In the genomic region with DNA sequence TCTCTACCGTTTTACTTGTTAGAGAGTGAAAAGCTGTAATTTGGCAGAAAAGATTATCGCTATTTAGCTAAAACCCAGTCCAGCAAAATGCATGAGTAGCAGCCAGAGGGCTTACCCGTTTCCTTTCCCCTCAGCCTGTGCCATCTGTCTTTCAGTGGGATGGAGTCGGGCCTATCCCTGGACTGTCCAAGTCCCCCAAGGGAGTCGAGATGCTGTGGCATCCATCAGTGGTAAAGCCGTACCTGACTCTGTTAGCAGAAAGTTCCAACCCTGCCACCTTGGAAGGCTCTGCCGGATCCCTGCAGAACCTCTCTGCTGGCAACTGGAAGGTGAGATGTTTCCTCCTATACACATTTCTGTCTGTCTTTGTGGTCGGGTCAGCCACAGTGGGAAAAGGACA, we compare ENCODE assay signal across 15 mouse cellular contexts.
DNase-seq lines count a peak whose midpoint lies in the region; ATAC-seq and TF ChIP-seq lines count a peak whose summit lies in the region.
"Had no signal": no experiment of that assay in that cellular context is flagged by ENCODE, and none has a peak within 500 bp of the region (broad histone marks: within the 10 kb centered on the region; RNA-seq: fewer than 3 reads in every experiment).

No protein-coding gene starts in this region.

- peak; percentile 77 for ATAC-seq in cerebellum, adult (ENCODE audit: insufficient number of reproducible peaks, low FRiP score, low TSS enrichment)
- no peak for ATAC-seq in embryonic facial prominence, embryonic 15.5 days (ENCODE audit: insufficient number of reproducible peaks, low FRiP score, low TSS enrichment, low read depth)
- ATAC-seq in stomach, postnatal 0 days (ENCODE audit: low FRiP score, low TSS enrichment), result no peak
- no peak for ATAC-seq in forebrain, embryonic 12.5 days (ENCODE audit: low FRiP score)
- ATAC-seq: forebrain, embryonic 14.5 days had no signal

- 70% methylated on average over 8 of the region's 8 CpGs for WGBS in embryonic facial prominence, embryonic 15.5 days
- 80% methylated on average over 8 of the region's 8 CpGs for WGBS in stomach, postnatal 0 days
- WGBS in forebrain, embryonic 12.5 days, result 90% methylated on average over 8 of the region's 8 CpGs

- H3K4me1 ChIP-seq in embryonic facial prominence, embryonic 15.5 days, result peaks cover 11% of the 10 kb centered on the region; the same call in 1 of the 2 replicates
- no peaks in the 10 kb centered on the region for H3K4me1 ChIP-seq in stomach, postnatal 0 days (replicated peaks; ENCODE audit: control insufficient read depth, insufficient read depth)
- H3K4me1 ChIP-seq in forebrain, embryonic 12.5 days, result no peaks in the 10 kb centered on the region
- H3K4me1 ChIP-seq: heart, embryonic 15.5 days; midbrain, embryonic 10.5 days; neural tube, embryonic 12.5 days had no signal

- H3K9me3 ChIP-seq in embryonic facial prominence, embryonic 15.5 days (replicated peaks), result no peaks in the 10 kb centered on the region
- H3K9me3 ChIP-seq in stomach, postnatal 0 days (ENCODE audit: control insufficient read depth, low read length), result no peaks in the 10 kb centered on the region
- H3K9me3 ChIP-seq in forebrain, embryonic 12.5 days, result no peaks in the 10 kb centered on the region
- H3K9me3 ChIP-seq: heart, embryonic 15.5 days; midbrain, embryonic 10.5 days; neural tube, embryonic 12.5 days had no signal

- H3K4me3 ChIP-seq in layer of hippocampus, adult 2 months, result no peak overlapping the region
- no peak overlapping the region for H3K4me3 ChIP-seq in embryonic facial prominence, embryonic 15.5 days (replicated peaks)
- no peak overlapping the region for H3K4me3 ChIP-seq in stomach, postnatal 0 days (ENCODE audit: low read depth, low read length)
- H3K4me3 ChIP-seq in forebrain, embryonic 12.5 days (replicated peaks), result no peak overlapping the region
- H3K4me3 ChIP-seq: heart, embryonic 15.5 days; midbrain, embryonic 10.5 days; neural tube, embryonic 12.5 days had no signal

- H3K36me3 ChIP-seq in embryonic facial prominence, embryonic 15.5 days, result peaks cover 26% of the 10 kb centered on the region
- H3K36me3 ChIP-seq in stomach, postnatal 0 days (ENCODE audit: control insufficient read depth, insufficient read depth, low read length), result peaks cover 21% of the 10 kb centered on the region
- H3K36me3 ChIP-seq in forebrain, embryonic 12.5 days (replicated peaks), result peaks cover 59% of the 10 kb centered on the region

- DNase-seq in cerebellum, postnatal 14 days, result no peak
- DNase-seq in layer of hippocampus, adult 2 months (ENCODE audit: low spot score in 2 of 2), result no peak
- no peak for DNase-seq in layer of hippocampus, adult 18-20 months (ENCODE audit: low spot score in 2 of 2)
- DNase-seq in stomach, postnatal 0 days (ENCODE audit: low spot score), result no peak
- DNase-seq in thymus, postnatal 36 days, result no peak
- DNase-seq: adrenal gland, adult 2 months; heart, adult 18-20 months had no signal

- H3K27ac ChIP-seq in layer of hippocampus, adult 2 months, result peak overlapping the region; percentile 28; the same call in 1 of the 2 replicates
- peak overlapping the region; percentile 73 for H3K27ac ChIP-seq in embryonic facial prominence, embryonic 15.5 days (replicated peaks)
- H3K27ac ChIP-seq in stomach, postnatal 0 days (replicated peaks), result peak overlapping the region; percentile 53; the same call in 1 of the 2 replicates
- H3K27ac ChIP-seq in forebrain, embryonic 12.5 days, result no peak overlapping the region
- H3K27ac ChIP-seq: heart, embryonic 15.5 days; kidney, postnatal 0 days; midbrain, embryonic 10.5 days; neural tube, embryonic 12.5 days had no signal

- H3K4me2 ChIP-seq in embryonic facial prominence, embryonic 15.5 days (replicated peaks), result no peak overlapping the region
- H3K4me2 ChIP-seq in stomach, postnatal 0 days (replicated peaks; ENCODE audit: low read depth), result no peak overlapping the region
- H3K4me2 ChIP-seq in forebrain, embryonic 12.5 days, result no peak overlapping the region
- H3K4me2 ChIP-seq: heart, embryonic 15.5 days; neural tube, embryonic 12.5 days had no signal

- TF ChIP-seq CTCF in layer of hippocampus, adult 2 months (conservative IDR thresholded peaks at IDR 0.05), result no peak
- TF ChIP-seq CTCF in stomach, postnatal 0 days (IDR thresholded peaks at IDR 0.05; ENCODE audit: low read depth), result no peak

- no peak for TF ChIP-seq EP300 in stomach, postnatal 0 days (optimal IDR thresholded peaks at IDR 0.05)

- no peak overlapping the region for H3K9ac ChIP-seq in embryonic facial prominence, embryonic 15.5 days
- no peak overlapping the region for H3K9ac ChIP-seq in stomach, postnatal 0 days (ENCODE audit: low read length)
- no peak overlapping the region for H3K9ac ChIP-seq in forebrain, embryonic 12.5 days
- H3K9ac ChIP-seq: heart, embryonic 15.5 days; neural tube, embryonic 12.5 days had no signal

- H3K27me3 ChIP-seq in embryonic facial prominence, embryonic 15.5 days, result no peaks in the 10 kb centered on the region
- no peaks in the 10 kb centered on the region for H3K27me3 ChIP-seq in stomach, postnatal 0 days (ENCODE audit: control insufficient read depth, insufficient read depth, low read length)
- H3K27me3 ChIP-seq in forebrain, embryonic 12.5 days, result no peaks in the 10 kb centered on the region
- H3K27me3 ChIP-seq: heart, embryonic 15.5 days; neural tube, embryonic 12.5 days had no signal
